7 mouse cellular contexts compared by ENCODE assay signal in genomic region chr12:110600225-110600991, GRCm38 (mm10). TPM values are rescaled to one million over a fixed set of nuclear protein-coding genes. Genes with fewer than 3 reads are reported as not detected.
DNase-seq lines count a peak whose midpoint lies in the region; ATAC-seq lines count a peak whose summit lies in the region.

No protein-coding gene starts in this region.

- H3K36me3 ChIP-seq in embryonic facial prominence, embryonic 14.5 days (ENCODE audit: control insufficient read depth, insufficient read depth, low read length) = no peaks in the 10 kb centered on the region
- H3K36me3 ChIP-seq in hindbrain, embryonic 14.5 days (replicated peaks; ENCODE audit: control insufficient read depth, insufficient read depth) = no peaks in the 10 kb centered on the region
- H3K36me3 ChIP-seq in midbrain, embryonic 16.5 days (ENCODE audit: control insufficient read depth, insufficient read depth, low read length) = no peaks in the 10 kb centered on the region

- 59% methylated on average over 13 of the region's 13 CpGs for WGBS in embryonic facial prominence, embryonic 14.5 days
- 57% methylated on average over 13 of the region's 13 CpGs for WGBS in hindbrain, embryonic 14.5 days
- 57% methylated on average over 13 of the region's 13 CpGs for WGBS in midbrain, embryonic 16.5 days

- peak overlapping the region; percentile 99 for H3K4me3 ChIP-seq in embryonic facial prominence, embryonic 14.5 days (ENCODE audit: low read depth, low read length)
- H3K4me3 ChIP-seq in hindbrain, embryonic 14.5 days (replicated peaks; ENCODE audit: low read length) = peak overlapping the region; percentile 82
- H3K4me3 ChIP-seq in midbrain, embryonic 16.5 days (ENCODE audit: low read depth, low read length) = peak overlapping the region; percentile 97

- peaks cover 22% of the 10 kb centered on the region; the same call in 1 of the 2 replicates for H3K4me1 ChIP-seq in embryonic facial prominence, embryonic 14.5 days (ENCODE audit: control insufficient read depth, insufficient read depth, low read length)
- H3K4me1 ChIP-seq in hindbrain, embryonic 14.5 days (replicated peaks; ENCODE audit: control insufficient read depth, insufficient read depth, low read length) = peaks cover 34% of the 10 kb centered on the region
- peaks cover 36% of the 10 kb centered on the region for H3K4me1 ChIP-seq in midbrain, embryonic 16.5 days (ENCODE audit: control insufficient read depth, insufficient read depth, low read length)

- peak; percentile 2; the same call in 1 of the 2 replicates for ATAC-seq in embryonic facial prominence, embryonic 14.5 days (ENCODE audit: low read depth)
- ATAC-seq in hindbrain, embryonic 14.5 days (ENCODE audit: low FRiP score) = no peak
- ATAC-seq in midbrain, embryonic 16.5 days = peak; percentile 27; the same call in 1 of the 2 replicates

- peak overlapping the region; percentile 78 for H3K4me2 ChIP-seq in embryonic facial prominence, embryonic 14.5 days (ENCODE audit: low read depth, low read length)
- H3K4me2 ChIP-seq in hindbrain, embryonic 14.5 days (replicated peaks) = peak overlapping the region; percentile 58
- peak overlapping the region; percentile 96 for H3K4me2 ChIP-seq in midbrain, embryonic 16.5 days (ENCODE audit: low read length)

- peak overlapping the region; percentile 97 for H3K9ac ChIP-seq in embryonic facial prominence, embryonic 14.5 days (ENCODE audit: low read depth, low read length)
- H3K9ac ChIP-seq in hindbrain, embryonic 14.5 days = peak overlapping the region; percentile 44
- peak overlapping the region; percentile 49 for H3K9ac ChIP-seq in midbrain, embryonic 16.5 days (ENCODE audit: low read depth, low read length)

- H3K27ac ChIP-seq in embryonic facial prominence, embryonic 14.5 days (replicated peaks; ENCODE audit: low read depth, low read length) = no peak overlapping the region
- H3K27ac ChIP-seq in hindbrain, embryonic 14.5 days = no peak overlapping the region
- peak overlapping the region; percentile 98 for H3K27ac ChIP-seq in midbrain, embryonic 16.5 days (ENCODE audit: low read length)

- H3K9me3 ChIP-seq in embryonic facial prominence, embryonic 14.5 days (ENCODE audit: control insufficient read depth, low read length) = no peaks in the 10 kb centered on the region
- no peaks in the 10 kb centered on the region for H3K9me3 ChIP-seq in hindbrain, embryonic 14.5 days (ENCODE audit: control insufficient read depth, low read length)
- no peaks in the 10 kb centered on the region for H3K9me3 ChIP-seq in midbrain, embryonic 16.5 days (replicated peaks; ENCODE audit: control insufficient read depth, low read length, poor library complexity, severe bottlenecking)

- H3K27me3 ChIP-seq in embryonic facial prominence, embryonic 14.5 days (replicated peaks; ENCODE audit: control insufficient read depth, insufficient read depth, low read length) = no peaks in the 10 kb centered on the region
- no peaks in the 10 kb centered on the region for H3K27me3 ChIP-seq in hindbrain, embryonic 14.5 days (ENCODE audit: control insufficient read depth, insufficient read depth, low read length)
- H3K27me3 ChIP-seq in midbrain, embryonic 16.5 days (ENCODE audit: control insufficient read depth, insufficient read depth, low read depth, low read length) = no peaks in the 10 kb centered on the region

- DNase-seq in left cerebral cortex, adult 11 months (ENCODE audit: low spot score) = peak; percentile 28
- DNase-seq in left cerebral cortex, adult 8-10 months (ENCODE audit: low spot score in 2 of 2) = no peak
- no peak for DNase-seq in embryonic facial prominence, embryonic 14.5 days (ENCODE audit: low spot score)
- no peak for DNase-seq in hindbrain, embryonic 14.5 days (ENCODE audit: low spot score)
- no peak for DNase-seq in kidney, postnatal 25 days
- DNase-seq in ovary, adult 18-20 months (ENCODE audit: low spot score) = no peak

RNA-seq across cellular contexts. Expression of gene Dync1h1, which starts 0.8 kb away (rescaled TPM):
- total RNA-seq in left cerebral cortex, adult 8-10 months (2022) = 100 to 1,000 TPM; 273 to 304 (median 298) TPM
- 60.5 and 69.2 TPM in 2 replicates for polyA plus RNA-seq in embryonic facial prominence, embryonic 14.5 days (2014; fragmentation: Nextera tagmentation; extraction: Ambion mirVana)
- 114 and 117 TPM in 2 replicates for polyA plus RNA-seq in hindbrain, embryonic 14.5 days (2014; fragmentation: Nextera tagmentation; extraction: Ambion mirVana)
- 88.0 and 91.3 TPM in 2 replicates for polyA plus RNA-seq in midbrain, embryonic 16.5 days (2015; fragmentation: Nextera tagmentation; extraction: Ambion mirVana)

Comparison
In these comparisons a context has a peak if more than half of its experiments do, and no peak if none do; other contexts are left out.
1. H3K9ac ChIP-seq: peak in every context shown above with its lines; median percentile 97 in embryonic facial prominence, embryonic 14.5 days; 49 in midbrain, embryonic 16.5 days; 44 in hindbrain, embryonic 14.5 days.